Mouse (Mus musculus) bone marrow, adult 2 months (tissue): ENCODE measurements at regions not wholly inside any gene's neighbourhood (a gene's known extent, or its start where the extent isn't known, plus 50 kb on each side); places are given as distances from the start of the nearest gene placed in this dataset.

Experiments
- CTCF ChIP-seq: fragments of 200-500 bp; IDR thresholded peaks from 2 replicates; pipeline ENCODE4 v1.5.1; 2011; ENCODE audit warnings: low read length, control low read depth; ENCODE audit not compliant: control insufficient read depth, insufficient read depth
- POLR2A ChIP-seq: fragments of 200-500 bp; IDR thresholded peaks from 2 replicates; pipeline ENCODE4 v1.6.1; 2011; ENCODE audit warnings: low read depth, mild to moderate bottlenecking, control low read depth, low read length, borderline replicate concordance; ENCODE audit not compliant: control insufficient read depth

DNA sequence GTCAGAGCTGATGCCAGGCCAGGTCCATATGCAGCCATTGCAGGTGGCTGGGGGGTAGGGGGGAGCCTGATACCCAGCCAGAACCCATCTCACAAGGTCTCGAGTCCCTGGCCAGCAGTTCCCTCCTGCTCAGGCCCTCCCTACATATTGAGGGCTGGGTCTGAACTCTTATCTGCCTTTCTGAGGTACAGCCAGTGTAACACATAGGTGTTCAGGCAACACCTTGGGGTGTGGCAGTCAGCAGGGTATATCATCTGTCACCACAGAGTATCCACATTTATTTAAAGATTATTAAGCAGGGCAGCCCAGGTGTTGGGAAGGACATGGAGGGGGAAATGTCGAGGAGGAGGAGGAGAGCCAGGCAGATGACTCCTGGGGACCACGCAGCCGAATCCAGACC, 145.2 kb upstream of the Lemd2 start:
- TF ChIP-seq CTCF, result no peak
- no peak for TF ChIP-seq POLR2A
